Mouse (Mus musculus) frontal cortex, postnatal 36 days (tissue): ENCODE results near the gene Il1r1.

ENCODE experiments used
- DNase-seq, 2 experiments: peaks; one replicate each; pipeline ENCODE4 v3.0.0; 2022; ENCODE audit warnings: low spot score in 2 of 2

Gene Il1r1

GRCm38 (mm10) chr1:40231116-40231515 is 6.2 kb downstream of the Il1r1 start:
- no peak for DNase-seq

- no peak for DNase-seq
Observed at GRCm38 (mm10) chr1:40233217-40233616, 8.3 kb downstream of the Il1r1 start.

DNA sequence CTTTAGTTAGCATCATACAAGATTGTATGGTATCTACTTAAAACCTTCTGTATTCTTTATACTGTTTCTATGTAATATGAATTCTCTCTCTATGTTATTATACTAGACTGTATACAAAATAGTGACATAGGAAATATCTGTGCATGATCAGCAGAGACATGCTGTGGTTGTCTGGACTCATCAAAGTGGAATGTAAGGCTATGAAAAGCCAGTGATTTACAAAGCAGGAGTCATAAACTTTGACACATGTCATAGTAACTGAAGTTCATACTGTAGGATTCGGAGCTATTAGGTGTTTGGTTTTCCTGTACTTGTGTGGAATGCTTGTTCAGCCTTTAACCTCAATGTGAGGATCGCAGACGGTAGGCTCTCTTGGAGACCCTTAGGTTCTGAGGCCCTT is 8.7 kb downstream of the Il1r1 start:
- no peak for DNase-seq

DNA sequence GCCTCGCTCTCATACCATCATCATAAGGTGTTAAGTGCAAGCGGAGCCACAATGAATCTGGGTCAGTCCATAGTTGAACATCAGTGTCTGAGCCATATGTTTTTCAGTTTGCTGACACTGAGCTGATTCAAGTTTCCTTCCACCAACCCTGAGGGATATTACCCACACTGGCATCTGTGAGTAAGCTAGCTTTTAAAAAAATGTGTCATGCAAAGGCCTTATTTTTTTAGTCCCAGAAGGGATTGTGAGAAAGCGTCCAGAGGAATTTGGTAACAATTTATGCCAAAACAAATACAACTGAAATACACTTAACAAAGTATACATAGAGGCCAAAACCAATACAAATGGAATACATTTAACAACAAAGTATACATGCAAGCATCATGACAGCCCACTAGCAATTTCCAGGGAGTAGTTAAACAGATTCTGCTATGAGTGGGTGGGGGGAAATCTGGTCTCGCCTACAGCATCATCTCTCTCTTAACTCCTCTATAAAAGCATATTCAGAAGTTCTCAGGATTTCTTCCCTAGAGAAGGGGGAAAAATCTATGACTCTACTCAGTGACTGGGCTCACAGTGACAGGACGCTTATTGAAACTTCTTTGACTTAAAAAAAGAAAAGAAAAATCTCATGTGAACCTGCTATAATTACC is 10.8 kb downstream of the Il1r1 start:
- DNase-seq, result peak; percentile 20 to 33

- DNase-seq, result no peak
Observed at GRCm38 (mm10) chr1:40236694-40237093, 11.8 kb downstream of the Il1r1 start.

- DNase-seq, result no peak
Observed at GRCm38 (mm10) chr1:40237094-40237493, 12.2 kb downstream of the Il1r1 start.

DNA sequence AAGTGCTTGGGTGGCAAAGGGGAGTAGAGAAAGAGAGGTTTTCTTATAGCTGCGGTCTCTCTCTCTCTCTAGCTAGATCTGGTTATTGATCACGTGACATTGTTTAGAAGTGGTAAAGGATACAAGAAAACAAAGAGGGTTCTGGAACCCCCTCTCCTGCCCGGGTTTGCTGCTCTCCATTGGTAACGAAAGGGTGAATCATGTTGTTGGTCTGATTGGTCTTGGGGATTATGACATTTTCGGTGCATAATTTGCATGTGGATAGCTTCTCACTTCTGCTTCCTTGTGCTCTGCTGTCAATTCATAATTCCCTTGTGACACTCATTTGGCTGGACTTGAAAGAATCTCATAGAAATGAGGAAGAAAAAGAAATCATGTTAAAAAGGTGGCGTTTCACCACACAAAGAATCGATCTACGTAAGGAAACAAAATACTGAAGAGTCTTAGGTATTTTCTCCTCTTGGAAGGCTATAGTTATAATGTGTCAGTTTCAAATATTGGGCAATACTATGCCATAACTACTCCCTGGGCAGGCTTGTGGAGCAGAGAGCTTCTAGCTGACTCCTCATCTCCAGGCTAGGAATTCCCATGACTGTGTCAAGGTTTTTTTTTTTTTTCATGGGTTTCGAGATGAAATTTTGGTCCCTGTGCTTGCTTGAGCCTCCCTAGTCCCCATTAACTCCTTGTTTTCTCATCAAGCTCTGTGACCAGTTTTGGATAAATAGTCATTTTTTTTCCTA is 15.6 kb downstream of the Il1r1 start:
- DNase-seq, result no peak

GRCm38 (mm10) chr1:40242717-40243116 is 17.8 kb downstream of the Il1r1 start:
- no peak for DNase-seq

DNA sequence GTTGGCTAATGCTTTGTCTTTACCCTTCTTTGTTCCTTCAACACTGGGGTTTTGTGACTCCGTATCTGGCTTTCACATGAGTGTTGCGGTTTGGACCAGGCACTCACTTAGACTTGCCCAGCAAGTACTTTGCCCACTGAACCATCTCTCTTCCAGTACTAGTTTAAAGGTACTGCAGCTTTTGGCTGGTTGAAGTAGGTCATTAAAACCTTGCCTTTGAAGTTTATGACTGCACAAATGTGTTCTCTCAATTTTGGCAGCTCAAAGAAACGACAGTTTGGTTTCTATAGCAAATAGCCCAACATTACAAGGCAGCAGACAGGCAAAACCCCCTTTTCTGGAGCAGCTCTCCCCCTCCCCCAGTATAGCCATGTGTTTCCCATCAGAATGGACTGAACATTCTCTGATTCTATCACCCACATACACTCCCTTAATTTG is 18.7 kb downstream of the Il1r1 start:
- DNase-seq, result no peak

DNA sequence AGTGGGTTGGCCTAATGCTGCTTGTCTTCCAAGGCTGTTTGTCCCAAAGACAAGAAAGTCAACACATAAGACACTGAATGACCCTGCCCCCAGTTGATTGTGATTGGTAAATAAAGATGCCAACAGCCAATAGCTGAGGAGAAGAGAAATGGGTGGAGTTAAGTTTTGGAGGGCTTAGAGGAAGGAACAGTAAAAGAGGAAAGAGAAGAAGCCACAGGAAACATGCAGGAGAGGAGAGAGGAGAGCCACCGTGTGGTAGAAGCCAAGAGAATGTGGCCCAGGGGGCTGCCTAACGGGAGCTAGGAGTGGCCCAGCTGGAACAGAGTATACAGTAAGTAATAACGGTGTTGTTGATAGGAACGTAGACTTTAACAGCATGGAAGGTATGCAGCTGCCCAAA is 25.5 kb downstream of the Il1r1 start:
- DNase-seq, result no peak

DNA sequence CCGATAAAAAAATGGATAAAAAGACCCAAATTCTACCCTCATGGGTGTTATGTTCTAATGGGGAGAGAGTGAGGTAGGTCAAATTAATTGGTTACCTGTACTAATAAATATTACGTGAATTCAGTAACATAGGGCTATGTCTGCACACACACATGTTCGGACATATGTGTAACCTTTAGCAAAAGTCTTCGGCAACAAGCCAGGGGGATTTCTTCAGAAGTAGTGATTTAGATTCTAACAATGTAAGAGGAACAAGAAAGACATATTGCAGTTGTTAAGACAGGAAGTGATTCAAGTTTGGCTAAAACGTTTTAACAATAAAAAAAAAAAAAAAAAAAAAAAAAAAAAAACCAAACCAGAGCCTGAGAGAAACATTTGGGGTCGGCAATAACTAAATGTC is 27.6 kb downstream of the Il1r1 start:
- no peak for DNase-seq

DNA sequence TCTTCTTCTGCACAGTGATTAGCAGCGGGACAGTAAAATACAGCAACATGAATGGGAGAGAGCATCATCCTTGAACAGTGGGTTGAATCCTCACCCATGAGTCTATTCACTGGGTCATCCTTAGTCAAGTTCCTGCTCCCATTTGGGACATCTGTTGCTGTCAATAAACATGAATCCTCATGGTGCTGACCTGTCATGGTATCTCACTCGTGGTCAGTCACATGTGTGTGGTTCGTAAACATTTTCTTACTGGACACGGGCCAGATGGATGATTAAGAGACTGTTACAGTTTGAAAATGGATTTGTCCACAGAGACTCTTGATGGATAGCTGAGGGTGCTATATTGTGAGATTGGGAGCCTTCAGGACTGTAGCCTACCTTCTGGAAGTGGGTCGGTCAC is 29.1 kb downstream of the Il1r1 start:
- DNase-seq, result no peak

DNA sequence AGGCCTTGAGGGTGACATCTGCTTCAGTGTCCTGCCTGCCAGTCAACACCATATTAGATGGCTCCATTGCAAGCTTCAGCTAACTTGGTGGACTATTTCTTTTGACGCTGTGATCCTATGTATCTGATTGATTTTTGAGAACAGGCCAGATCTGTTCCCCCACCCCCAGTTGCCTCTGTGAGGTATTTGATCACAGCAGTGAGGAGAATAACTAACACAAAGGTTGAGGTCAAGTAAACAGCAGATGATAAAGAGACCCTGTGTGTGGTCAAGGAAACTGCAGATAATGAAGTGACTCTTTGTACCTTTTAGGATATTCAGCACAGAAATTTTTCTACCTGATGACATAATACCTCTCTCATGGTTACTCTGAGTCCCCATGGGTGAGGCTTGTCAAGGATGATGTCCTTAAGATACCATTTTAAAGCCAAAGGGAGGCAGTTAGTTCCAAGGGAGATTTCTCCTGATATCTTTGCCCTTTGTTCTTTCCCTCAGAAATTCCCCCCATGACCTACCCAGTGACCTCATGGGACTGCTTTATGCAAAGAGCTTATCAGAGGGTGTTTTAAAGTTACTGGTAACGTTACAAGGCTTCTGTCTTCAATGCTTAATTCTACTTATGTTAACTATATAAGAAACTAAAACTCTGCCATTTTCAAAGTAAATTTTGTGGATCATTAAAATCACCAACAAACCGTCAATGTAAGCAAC is 29.6 kb downstream of the Il1r1 start:
- DNase-seq, result no peak

DNA sequence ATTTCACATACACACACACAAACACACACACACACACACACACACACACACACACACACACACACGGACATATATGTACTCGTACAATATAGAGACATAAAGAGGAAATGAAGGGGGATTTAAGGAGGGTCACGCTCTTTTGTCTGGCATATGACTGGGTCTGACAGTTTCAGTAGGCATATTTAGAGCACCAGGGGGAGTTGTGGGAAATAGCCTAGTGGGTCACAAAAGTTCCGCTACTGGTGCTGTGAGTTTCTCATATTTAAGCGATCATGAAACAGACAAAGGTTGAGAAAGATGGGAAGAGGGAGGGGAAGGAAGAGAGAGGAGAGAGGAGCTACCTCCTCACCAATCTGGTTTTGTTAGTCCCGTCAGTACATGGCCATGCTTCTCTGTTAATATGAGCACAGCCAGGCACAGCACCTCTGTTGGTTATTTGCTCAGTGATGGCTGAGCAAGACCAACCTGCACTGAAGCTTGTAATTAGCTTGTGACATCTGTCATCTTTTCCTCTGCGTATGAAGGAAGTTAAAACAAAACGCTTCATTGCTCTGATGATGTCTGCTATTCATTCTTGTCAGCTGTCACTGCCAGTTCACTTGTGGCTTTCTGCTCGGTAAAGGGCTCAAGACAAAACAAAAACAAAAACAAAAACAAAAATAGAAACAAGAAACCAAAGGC is 37.7 kb downstream of the Il1r1 start:
- DNase-seq, result no peak

DNA sequence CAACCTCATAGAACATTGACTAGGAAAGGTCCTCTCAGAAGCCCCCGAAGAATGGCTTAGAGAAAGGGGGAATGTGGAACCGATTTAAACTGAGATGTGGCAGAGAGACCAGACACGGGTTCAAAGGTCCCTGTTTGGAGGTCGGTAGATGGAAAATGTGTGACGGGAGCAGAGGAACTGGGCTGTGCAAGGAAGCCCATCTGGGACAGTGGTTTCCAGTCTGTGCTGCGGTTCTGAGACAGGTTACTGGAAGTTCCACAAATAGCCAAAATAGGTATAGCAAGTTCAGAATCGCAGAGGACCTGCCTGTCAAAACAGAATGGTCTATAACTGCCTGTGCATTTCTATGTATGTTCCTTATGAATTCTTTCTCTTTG is 38.2 kb downstream of the Il1r1 start:
- no peak for DNase-seq

DNA sequence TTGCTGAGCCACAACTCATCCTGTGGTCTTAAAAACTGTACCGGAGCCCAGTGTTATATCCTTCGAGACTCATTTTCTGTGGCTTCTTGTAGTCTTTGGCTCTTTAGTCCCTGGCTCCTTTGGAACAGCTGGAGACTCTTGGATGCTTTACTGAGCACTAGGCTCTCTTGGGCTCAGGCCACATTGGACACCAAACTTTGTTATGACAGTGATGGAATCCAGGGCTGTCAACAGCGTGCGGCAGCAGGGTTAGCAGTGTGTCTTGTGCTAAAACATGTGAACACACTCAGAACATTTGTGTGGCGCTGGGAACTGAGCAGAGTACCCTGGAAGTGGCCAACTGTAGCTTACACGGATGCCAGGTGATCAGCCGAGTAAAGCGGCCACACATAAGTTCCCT is 38.8 kb downstream of the Il1r1 start:
- no peak for DNase-seq

DNA sequence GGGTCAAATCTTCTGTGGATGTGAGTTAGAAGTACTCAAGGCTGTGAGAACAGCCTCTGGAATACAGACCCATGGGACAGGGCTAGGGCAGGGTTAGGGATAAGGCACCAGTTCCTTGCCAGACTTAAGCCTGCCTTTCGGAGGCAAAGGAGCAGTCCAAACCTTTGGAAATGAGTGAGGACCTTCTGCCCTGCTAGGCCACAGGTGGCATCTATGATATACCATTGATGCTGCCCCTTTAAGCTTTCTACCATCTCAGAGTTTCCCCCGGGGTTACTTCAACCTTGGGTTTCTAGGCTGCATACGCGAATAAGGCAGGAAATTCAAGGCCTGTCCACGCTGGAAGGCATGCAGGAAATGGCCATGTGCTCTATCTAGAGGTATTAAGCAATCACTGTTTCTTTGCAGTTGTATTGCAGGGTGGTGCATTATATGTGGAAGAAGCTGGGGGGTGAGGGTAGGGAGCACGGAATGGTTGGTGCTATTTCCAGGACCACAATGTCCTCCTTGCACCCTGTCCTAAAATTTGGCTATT is 40.5 kb downstream of the Il1r1 start:
- no peak for DNase-seq

DNA sequence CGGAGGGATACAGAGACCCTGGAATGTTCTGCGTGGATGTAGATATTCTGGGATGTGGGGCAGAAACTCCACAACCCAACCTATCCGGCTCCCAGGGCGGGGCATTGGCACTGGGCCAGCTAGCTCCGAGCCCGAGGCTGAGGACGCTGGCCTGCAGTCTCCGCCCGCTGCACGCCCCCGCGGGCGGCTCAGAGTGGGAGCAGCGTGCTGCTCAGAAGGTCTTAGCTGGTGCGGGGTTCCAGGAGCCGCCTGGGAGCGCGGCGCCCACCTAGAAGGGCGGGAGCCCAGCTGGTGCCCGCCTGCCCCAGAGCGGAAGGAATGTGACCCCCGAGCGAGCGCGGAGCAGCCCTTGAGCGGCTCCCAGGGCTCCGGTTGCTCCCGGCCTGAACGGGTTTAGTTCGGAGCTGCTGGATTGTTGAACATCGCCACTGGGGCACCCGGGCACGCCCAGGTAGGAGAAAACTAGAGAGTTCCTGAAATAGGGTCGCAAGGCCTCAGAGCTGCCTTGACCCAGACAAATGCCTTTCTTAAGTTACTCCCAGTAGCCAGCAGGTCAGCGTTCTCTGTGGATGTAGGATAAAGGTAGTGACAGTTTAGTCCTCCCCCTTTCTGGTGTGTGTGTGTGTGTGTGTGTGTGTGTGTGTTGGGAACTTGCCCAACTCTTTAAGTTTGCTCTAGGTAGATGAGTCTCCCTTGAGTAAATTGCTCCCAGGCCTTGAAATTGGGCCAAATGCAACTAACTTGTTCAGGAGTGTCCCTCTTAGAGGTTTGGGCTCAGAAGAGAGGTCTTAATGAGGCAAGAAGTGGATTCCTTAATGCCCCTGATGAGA is 41.8 kb downstream of the Il1r1 start:
- DNase-seq, result peak; percentile 46 to 60

DNA sequence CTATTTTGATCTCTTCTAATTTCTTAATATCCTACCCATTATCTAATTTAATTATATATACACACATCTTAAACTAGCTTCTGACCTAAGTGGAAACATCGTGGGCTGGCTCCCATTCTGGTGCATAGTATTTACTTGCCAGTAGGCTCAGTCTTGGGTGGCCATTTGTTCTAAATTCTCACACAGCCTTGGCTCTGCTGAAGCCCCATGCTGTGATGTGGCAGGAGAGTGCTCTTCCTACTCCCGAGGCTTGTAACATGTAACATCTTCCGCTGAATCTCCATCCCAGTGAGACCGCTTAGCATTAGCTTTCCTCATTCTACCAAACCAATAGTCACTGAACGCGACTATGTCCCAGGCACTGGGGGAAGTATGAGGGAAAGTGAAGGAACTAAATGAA is 43.0 kb downstream of the Il1r1 start:
- DNase-seq, result no peak

DNA sequence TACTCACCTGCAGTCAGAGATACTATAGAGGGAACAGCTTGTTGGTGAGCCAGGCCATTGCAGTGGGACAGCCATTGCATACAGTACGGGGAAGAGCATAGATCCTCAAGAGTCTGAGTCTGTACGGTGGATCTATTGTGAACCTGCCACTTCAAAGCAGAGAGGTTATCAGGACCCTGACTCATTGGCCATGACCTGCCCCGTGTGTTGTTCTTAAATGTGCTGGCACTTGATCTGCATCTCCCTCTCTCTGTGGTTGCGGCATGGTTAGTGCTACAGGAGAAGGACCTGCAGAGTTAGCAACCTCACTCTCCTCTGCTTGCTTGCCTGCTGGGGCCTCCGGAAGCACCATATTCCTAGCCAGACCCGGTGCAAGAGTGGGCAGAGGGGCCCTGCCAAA is 43.7 kb downstream of the Il1r1 start:
- DNase-seq, result no peak

DNA sequence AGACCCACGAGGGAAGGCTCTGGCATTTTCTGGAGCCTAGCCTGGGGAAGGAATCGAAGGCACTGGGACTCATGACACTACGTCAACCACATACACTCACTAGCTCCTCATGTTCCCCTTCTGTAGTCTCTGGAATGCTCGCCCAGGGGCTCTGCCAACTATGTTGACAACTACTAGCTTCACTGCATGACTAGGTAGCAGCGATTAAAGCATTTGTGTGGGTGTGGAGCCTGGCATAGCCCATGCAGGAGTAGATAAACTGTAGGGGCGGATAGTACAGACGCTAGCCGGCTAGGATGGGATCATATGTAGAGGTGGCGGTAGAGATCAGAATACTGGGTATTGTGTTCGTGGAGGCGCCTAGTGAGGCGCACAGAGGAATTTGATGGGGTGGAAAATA is 45.5 kb downstream of the Il1r1 start:
- peak in 1 of 2 experiments; percentile 9 for DNase-seq
